Mouse (Mus musculus) macrophage (primary cell): ENCODE measurements around the gene Rptn. TPM values are rescaled to one million over a fixed set of nuclear protein-coding genes. Genes with fewer than 3 reads are reported as not detected.

ENCODE experiments used
- H3K27ac ChIP-seq: fragments of 350-480 bp; formaldehyde crosslinking; 2 replicates; pipeline ENCODE4 v1.9.0; 2021
- H3K36me3 ChIP-seq: fragments of 350-480 bp; formaldehyde crosslinking; 2 replicates; pipeline ENCODE4 v1.9.0; 2021; ENCODE audit errors: inconsistent target
- H3K4me3 ChIP-seq: fragments of 350-480 bp; formaldehyde crosslinking; 2 replicates; pipeline ENCODE4 v1.9.0; 2021; ENCODE audit errors: inconsistent target
- H3K79me2 ChIP-seq: fragments of 350-480 bp; formaldehyde crosslinking; 2 replicates; pipeline ENCODE4 v1.9.0; 2021; ENCODE audit errors: inconsistent target
- WGBS: methylation state at CpG from one replicate; pipeline ENCODE4 v1.1.7; 2026; ENCODE audit warnings: inconsistent platforms; ENCODE audit not compliant: missing documents; 5-methylcytosine and 5-hydroxymethylcytosine counted together
- polyA plus RNA-seq: library from polyadenylated mRNA; stranded (reverse); fragments of 250-400 nt; gene quantifications from 3 replicates; pipeline ENCODE4 v1.2.4, GENCODE M21; 2018; ENCODE audit warnings: inconsistent platforms
- total RNA-seq, 78 experiments: library from RNA; depleted of rRNA; stranded (reverse); fragments of 250-400 nt; gene quantifications; 1 replicate in 9 of 78; 2 replicates in 24 of 78; 3 replicates in 43 of 78; 4 replicates in 2 of 78; pipeline ENCODE4 v1.2.4; 2018; ENCODE audit warnings: inconsistent platforms in 56 of 78

Rptn gene
- not detected for total RNA-seq (2018; cell fraction: chromatin; rRNA removed)
- not detected for total RNA-seq (2018; cell fraction: cytosol; rRNA removed)
- total RNA-seq (2018; cell fraction: nucleus; rRNA removed), result not detected
- polyA plus RNA-seq, result not detected in 3 replicates

- Histone ChIP-seq H3K36me3 (no peaks in the 10 kb centered on the region), H3K4me3 (no peak within 1 kb of the TSS), H3K79me2 (no peaks in the 10 kb centered on the region), H3K27ac (no peak within 1 kb of the TSS)
- WGBS, result 81% methylated on average over 2 of the region's 2 CpGs
Measured at GRCm38 (mm10) chr3:93393366-93393765, at the start of gene Rptn. Rptn (plus strand) TSS chr3:93393699.

- WGBS, result 54% methylated on average over 2 of the region's 2 CpGs
- H3K27ac ChIP-seq, result no peak overlapping the region
Measured at GRCm38 (mm10) chr3:93346896-93347295, 46.6 kb upstream of the Rptn start.

DNA sequence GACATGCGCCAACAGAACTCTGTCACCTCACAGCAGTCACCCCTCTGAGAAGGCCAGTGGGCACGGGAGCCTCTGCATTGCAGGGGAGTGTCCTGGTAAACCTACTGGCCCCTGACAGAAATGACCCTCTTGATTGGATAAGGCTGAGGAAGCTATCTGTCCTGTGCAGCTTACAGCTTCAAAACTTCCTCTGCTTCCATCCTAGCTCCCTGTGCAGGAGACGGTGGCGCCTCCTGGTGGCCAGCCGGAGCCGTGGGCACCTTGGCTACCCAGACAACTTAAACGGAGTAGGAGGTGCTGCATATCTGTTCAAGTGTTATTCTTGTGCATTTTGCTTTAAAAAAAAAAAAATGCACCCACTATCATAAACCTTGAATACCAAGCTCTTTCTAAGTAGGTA lies 33.5 kb upstream of the Rptn start:
- no peak overlapping the region for H3K27ac ChIP-seq
- no peak overlapping the region for H3K4me3 ChIP-seq
- no peaks in the 10 kb centered on the region for H3K36me3 ChIP-seq
- WGBS, result 17% methylated on average over 7 of the region's 7 CpGs
- no peaks in the 10 kb centered on the region for H3K79me2 ChIP-seq

More at GRCm38 (mm10) chr3:93346896-93347295, 46.6 kb upstream of the Rptn start:
- no peak overlapping the region for H3K4me3 ChIP-seq
- H3K36me3 ChIP-seq, result no peaks in the 10 kb centered on the region
- no peaks in the 10 kb centered on the region for H3K79me2 ChIP-seq

DNA sequence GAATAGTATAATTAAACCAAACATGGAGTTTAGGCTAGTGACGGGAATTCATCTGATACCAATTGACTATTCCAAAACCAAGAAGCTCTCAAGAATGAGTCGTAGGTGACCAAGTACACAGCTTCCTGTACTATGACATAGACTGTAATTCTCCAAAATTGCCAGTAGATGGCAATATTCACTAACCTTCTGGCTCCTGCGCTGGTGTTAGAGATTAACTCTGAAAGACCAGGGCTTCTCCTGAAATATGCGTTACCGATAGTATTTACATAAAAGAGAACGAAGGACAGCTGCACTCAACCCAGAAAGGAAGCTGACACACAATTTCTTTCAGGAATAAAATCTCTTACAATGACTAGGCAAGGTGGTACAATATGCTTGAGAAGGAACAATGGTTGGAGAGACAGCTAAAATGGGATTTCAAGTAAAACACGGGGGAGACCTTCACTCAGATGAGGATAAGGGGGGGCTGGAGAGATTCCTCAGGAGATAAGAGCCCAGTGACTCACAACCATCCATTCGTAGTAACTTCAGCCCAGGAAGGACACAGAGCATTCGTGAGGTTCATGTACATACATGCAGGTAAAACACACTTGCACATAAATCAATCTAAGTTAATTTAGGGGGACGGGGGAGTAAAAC lies 31.4 kb upstream of the Rptn start:
- H3K4me3 ChIP-seq, result no peak overlapping the region
- 20% methylated on average over 10 of the region's 10 CpGs for WGBS
- no peaks in the 10 kb centered on the region for H3K36me3 ChIP-seq

DNA sequence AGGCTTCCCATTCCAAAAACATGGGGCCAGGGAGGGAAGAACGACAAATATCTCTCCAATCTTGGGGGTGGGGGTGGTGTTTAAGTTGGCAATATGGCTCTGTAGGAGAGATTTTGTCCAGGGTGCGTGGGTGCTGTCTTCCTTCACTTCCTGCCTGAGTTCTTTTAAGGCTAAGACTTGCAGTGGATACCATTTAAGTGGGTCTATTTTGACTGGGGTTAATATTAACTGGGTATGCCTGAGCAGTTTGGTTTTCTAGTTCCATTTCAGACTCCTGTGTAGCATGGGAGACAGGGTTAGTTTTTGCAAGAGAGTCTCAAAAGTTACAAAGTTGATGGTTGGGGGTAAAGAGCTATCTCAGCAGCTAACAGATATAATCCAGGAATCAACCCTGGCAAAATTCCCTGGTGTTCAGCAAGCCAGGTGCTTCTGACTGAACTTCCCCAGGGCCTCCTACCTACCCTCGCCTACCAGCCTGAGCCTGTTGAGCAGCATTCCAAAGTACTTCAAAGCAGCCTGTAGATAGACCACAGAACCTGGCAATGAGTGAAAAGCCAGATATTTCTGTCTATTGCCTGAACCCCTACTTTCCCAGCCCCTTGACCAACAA lies 26.4 kb upstream of the Rptn start:
- Histone ChIP-seq H3K79me2 (no peaks in the 10 kb centered on the region), H3K4me3 (no peak overlapping the region), H3K36me3 (no peaks in the 10 kb centered on the region), H3K27ac (no peak overlapping the region)
- WGBS, result 80% methylated on average over 3 of the region's 3 CpGs

More for the DNA sequence above, 31.4 kb upstream of the Rptn start:
- Histone ChIP-seq H3K79me2 (no peaks in the 10 kb centered on the region), H3K27ac (no peak overlapping the region)

- 47% methylated on average over 1 of the region's 1 CpGs for WGBS
- Histone ChIP-seq H3K27ac (no peak overlapping the region), H3K79me2 (no peaks in the 10 kb centered on the region), H3K4me3 (no peak overlapping the region), H3K36me3 (no peaks in the 10 kb centered on the region)
Measured at GRCm38 (mm10) chr3:93368171-93368570, 25.3 kb upstream of the Rptn start.

GRCm38 (mm10) chr3:93373416-93373815 lies 20.1 kb upstream of the Rptn start:
- WGBS, result 92% methylated on average over 6 of the region's 6 CpGs
- H3K27ac ChIP-seq, result no peak overlapping the region
- H3K36me3 ChIP-seq, result no peaks in the 10 kb centered on the region
- H3K4me3 ChIP-seq, result no peak overlapping the region
- no peaks in the 10 kb centered on the region for H3K79me2 ChIP-seq

DNA sequence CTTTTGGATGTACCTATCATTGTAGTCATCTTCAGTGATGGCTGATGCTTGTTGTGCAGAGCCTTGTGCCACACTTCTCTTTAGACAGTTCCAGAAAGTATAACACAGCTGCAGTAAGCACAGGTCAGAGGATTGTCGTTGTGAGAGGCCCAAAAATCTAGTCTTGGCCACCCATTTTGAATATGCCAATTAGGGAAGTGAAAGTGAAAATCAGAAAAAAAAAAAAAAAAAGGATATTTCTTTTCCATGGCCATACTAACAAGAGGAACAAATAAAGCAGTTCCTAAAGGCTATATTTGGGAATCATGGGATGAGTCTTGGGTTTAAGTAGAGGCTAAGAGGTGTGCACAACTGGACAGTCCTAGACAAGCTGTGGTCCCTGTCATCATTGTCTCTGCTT lies 18.3 kb upstream of the Rptn start:
- Histone ChIP-seq H3K27ac (no peak overlapping the region), H3K4me3 (no peak overlapping the region), H3K36me3 (no peaks in the 10 kb centered on the region), H3K79me2 (no peaks in the 10 kb centered on the region)
- WGBS, result 6% methylated on average over 1 of the region's 1 CpGs

DNA sequence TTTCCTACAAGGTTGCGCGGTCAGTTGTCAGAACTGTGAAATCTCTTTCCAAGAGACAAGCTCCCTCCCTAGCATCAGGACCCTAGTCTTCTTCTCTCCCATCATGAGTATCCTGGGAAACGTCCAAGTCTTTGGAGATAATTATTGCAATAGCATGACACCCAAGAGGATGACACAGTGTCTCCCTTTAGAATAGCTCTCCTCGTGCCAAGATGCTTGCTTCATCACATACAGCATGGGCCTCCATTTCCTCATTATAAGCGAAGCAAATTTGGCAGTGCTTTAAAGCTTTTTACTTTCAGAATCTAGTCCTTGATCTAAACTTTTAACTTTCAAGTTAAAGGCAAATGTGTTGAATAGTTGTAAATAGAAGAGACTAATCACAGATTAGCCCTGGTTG lies 17.9 kb upstream of the Rptn start:
- H3K4me3 ChIP-seq, result no peak overlapping the region
- H3K79me2 ChIP-seq, result no peaks in the 10 kb centered on the region
- no peaks in the 10 kb centered on the region for H3K36me3 ChIP-seq
- no peak overlapping the region for H3K27ac ChIP-seq
- 72% methylated on average over 5 of the region's 5 CpGs for WGBS

DNA sequence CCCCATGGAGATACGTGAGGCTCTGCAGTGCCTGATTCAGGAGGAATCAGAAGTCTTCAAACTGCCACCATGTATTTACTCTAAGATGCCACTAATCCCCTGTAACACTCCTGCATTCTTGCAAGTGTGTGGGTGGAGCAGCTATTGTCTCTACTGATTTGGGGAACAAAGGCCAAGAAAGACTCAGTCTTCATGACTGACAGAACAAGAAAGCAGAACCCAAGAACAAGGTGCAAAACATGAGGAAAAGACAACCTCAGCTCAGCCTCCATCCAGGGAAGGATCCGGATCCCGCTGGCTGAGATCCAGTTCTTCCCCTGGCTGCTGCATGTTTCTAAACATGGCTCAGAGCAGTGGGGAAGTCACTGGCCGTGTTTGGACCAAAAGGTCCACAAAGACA lies 15.4 kb upstream of the Rptn start:
- H3K4me3 ChIP-seq, result no peak overlapping the region
- 87% methylated on average over 4 of the region's 4 CpGs for WGBS
- H3K27ac ChIP-seq, result no peak overlapping the region
- no peaks in the 10 kb centered on the region for H3K36me3 ChIP-seq
- no peaks in the 10 kb centered on the region for H3K79me2 ChIP-seq

DNA sequence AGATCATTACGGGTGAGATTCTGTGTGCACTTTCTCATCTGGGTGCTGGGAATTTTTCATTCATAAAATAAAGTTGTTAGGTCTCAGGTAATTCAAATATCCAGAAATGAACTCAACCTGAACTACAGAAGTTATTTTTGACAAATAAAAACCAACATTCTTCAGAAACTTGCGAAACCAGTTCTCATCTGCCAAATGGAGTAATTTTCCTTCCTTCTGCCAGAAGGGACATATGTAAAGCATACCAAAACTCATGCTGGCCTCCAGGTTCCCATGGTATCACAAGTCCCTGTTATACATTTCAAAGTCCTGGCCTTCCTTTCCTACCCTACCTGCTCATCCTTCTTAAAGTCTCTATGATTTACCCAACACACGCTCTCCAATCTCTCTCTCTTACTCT lies 10.4 kb downstream of the Rptn start:
- WGBS, result 94% methylated on average over 3 of the region's 3 CpGs
- H3K36me3 ChIP-seq, result no peaks in the 10 kb centered on the region
- no peaks in the 10 kb centered on the region for H3K79me2 ChIP-seq
- H3K27ac ChIP-seq, result no peak overlapping the region
- H3K4me3 ChIP-seq, result no peak overlapping the region

DNA sequence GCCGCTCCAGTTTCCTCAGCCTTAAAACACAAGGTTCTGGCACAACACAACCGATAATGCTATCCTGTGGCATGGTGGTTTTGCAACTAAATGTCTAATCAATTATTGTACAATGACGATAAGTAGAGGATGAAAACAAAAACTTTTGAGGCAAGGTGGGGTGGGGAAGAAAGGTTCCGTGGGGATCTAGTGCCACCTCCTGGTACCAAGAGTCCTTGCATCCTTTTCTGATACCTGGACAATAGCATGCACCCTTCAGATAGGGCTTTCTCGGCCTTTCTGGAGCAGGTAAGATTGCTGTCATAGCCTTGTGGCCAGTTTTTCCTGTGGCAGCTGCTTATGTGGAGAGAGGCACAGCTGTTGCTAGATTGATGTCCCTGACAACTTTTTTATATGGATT lies 13.5 kb downstream of the Rptn start:
- H3K27ac ChIP-seq, result no peak overlapping the region
- WGBS, result 28% methylated on average over 5 of the region's 5 CpGs
- no peaks in the 10 kb centered on the region for H3K36me3 ChIP-seq
- no peaks in the 10 kb centered on the region for H3K79me2 ChIP-seq
- H3K4me3 ChIP-seq, result no peak overlapping the region

DNA sequence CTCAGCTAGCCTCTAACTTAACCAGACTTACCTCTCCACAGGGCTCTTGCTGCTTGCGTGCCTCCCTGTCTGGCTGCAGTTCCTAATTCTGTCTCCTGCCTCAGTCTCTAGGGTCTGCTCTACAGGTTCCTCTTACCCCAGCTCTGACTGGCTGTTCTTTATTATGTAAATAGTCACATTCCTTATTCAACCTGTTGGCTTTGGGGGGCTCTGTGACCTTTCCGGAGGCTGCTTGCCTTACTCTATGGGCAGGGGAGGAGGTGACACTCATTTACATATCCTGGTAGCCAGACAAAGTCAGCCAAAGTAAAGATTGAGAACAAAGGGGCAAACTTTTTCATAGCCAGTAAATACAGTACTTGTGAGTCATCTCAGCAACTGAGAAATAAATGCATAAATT lies 18.4 kb downstream of the Rptn start:
- Histone ChIP-seq H3K79me2 (no peaks in the 10 kb centered on the region), H3K27ac (no peak overlapping the region), H3K4me3 (no peak overlapping the region), H3K36me3 (no peaks in the 10 kb centered on the region)
- 38% methylated on average over 2 of the region's 2 CpGs for WGBS

- 51% methylated on average over 3 of the region's 3 CpGs for WGBS
Measured at GRCm38 (mm10) chr3:93431673-93432072, 38.2 kb downstream of the Rptn start.

GRCm38 (mm10) chr3:93442030-93442429 lies 48.5 kb downstream of the Rptn start, which contains the start of gene Tchh:
Tchh (plus strand) TSS chr3:93442330.
- Histone ChIP-seq H3K79me2 (no peaks in the 10 kb centered on the region), H3K4me3 (no peak within 1 kb of the TSS)
- WGBS, result 100% methylated on average over 1 of the region's 1 CpGs

More at GRCm38 (mm10) chr3:93431673-93432072, 38.2 kb downstream of the Rptn start:
- no peaks in the 10 kb centered on the region for H3K36me3 ChIP-seq
- no peak overlapping the region for H3K27ac ChIP-seq
- H3K4me3 ChIP-seq, result no peak overlapping the region
- H3K79me2 ChIP-seq, result no peaks in the 10 kb centered on the region

More at GRCm38 (mm10) chr3:93442030-93442429, 48.5 kb downstream of the Rptn start, which contains the start of gene Tchh:
- Histone ChIP-seq H3K36me3 (no peaks in the 10 kb centered on the region), H3K27ac (no peak within 1 kb of the TSS)
